Mouse (Mus musculus) G1E (cell line): ENCODE results near the gene Abcf3. TPM values are rescaled to one million over a fixed set of nuclear protein-coding genes. Genes with fewer than 3 reads are reported as not detected.

Source experiments
- ATAC-seq: 2 replicates; pipeline ENCODE4 v1.8.0; 2016; ENCODE audit warnings: mild to moderate bottlenecking; ENCODE audit not compliant: insufficient number of reproducible peaks, poor library complexity, low FRiP score, severe bottlenecking; ENCODE audit errors: extremely low read depth
- DNase-seq: peaks from one replicate; pipeline ENCODE4 v3.0.0; 2012; ENCODE audit warnings: low spot score
- H3K27me3 ChIP-seq: 2 replicates; pipeline ENCODE4 v1.6.1; 2012; ENCODE audit warnings: mild to moderate bottlenecking, low read length, inconsistent platforms; ENCODE audit not compliant: insufficient read depth
- H3K36me3 ChIP-seq: replicated peaks from 2 replicates; pipeline ENCODE3; 2012; ENCODE audit warnings: mild to moderate bottlenecking, inconsistent platforms
- H3K4me1 ChIP-seq: 2 replicates; pipeline ENCODE4 v1.6.1; 2012; ENCODE audit warnings: low read depth, low read length, inconsistent platforms, mixed read lengths; ENCODE audit not compliant: insufficient read depth
- H3K4me3 ChIP-seq: 2 replicates; pipeline ENCODE4 v1.5.1; 2012; ENCODE audit warnings: low read depth, mild to moderate bottlenecking, inconsistent platforms, low read length, moderate library complexity, mixed read lengths
- H3K9me3 ChIP-seq: replicated peaks from 2 replicates; pipeline ENCODE4 v1.6.1; 2012; ENCODE audit warnings: inconsistent platforms
- CTCF ChIP-seq: IDR thresholded peaks from 2 replicates; pipeline ENCODE4 v1.5.1; 2012; ENCODE audit warnings: low read depth, low read length, inconsistent platforms, mixed read lengths
- GATA1 ChIP-seq: IDR thresholded peaks from 2 replicates; pipeline ENCODE4 v1.6.1; 2012; ENCODE audit warnings: borderline replicate concordance, low read length, inconsistent platforms, mixed read lengths
- GATA2 ChIP-seq: IDR thresholded peaks from 2 replicates; pipeline ENCODE4 v1.6.1; 2012; ENCODE audit warnings: low read depth, low read length, inconsistent platforms, borderline replicate concordance
- POLR2AphosphoS5 ChIP-seq: IDR thresholded peaks from 2 replicates; pipeline ENCODE4 v1.6.1; 2012; ENCODE audit warnings: low read depth, low read length, inconsistent platforms; ENCODE audit not compliant: insufficient replicate concordance
- TAL1 ChIP-seq: conservative IDR thresholded peaks from 2 replicates; pipeline ENCODE4 v1.6.1; 2012; ENCODE audit warnings: low read depth, low read length, inconsistent platforms, mixed read lengths
- polyA plus RNA-seq: library from polyadenylated mRNA; stranded (reverse); fragments of >175 nt; gene quantifications from 2 replicates; pipeline ENCODE4 v1.2.3, GENCODE M21; 2012
- total RNA-seq, 2 experiments: library from RNA; stranded (forward) in 1 of 2; stranded (reverse) in 1 of 2; fragments of 200-1000 nt in 1 of 2; fragments of >200 nt in 1 of 2; fragmentation: Nextera tagmentation in 1 of 2; gene quantifications; 2 replicates each; pipeline ENCODE4 v1.2.3; 2014 to 2017

The Abcf3 gene
- total and polyA plus RNA-seq, 3 experiments = 21.1 to 70.1 (median 35.1) TPM

GRCm38 (mm10) chr16:20534617-20535295, 13.6 kb upstream of the Abcf3 start:
- Histone ChIP-seq H3K4me3 (peak overlapping the region; percentile 83; the same call in 1 of the 2 replicates), H3K36me3 (peaks cover 66% of the 10 kb centered on the region)
- no peak for DNase-seq

GRCm38 (mm10) chr16:20535296-20536080, 12.9 kb upstream of the Abcf3 start, which contains the start of gene Ap2m1:
Gene Ap2m1 (plus strand): TSS chr16:20535478.
- peak; percentile 74 for DNase-seq

More at GRCm38 (mm10) chr16:20534617-20535295, 13.6 kb upstream of the Abcf3 start:
- no peak for TF ChIP-seq TAL1
- TF ChIP-seq GATA2 = no peak
- no peak for TF ChIP-seq CTCF
- no peak for TF ChIP-seq POLR2AphosphoS5
- no peak for ATAC-seq
- Histone ChIP-seq H3K27me3 (no peaks in the 10 kb centered on the region), H3K9me3 (no peaks in the 10 kb centered on the region), H3K4me1 (peaks cover 35% of the 10 kb centered on the region)

GRCm38 (mm10) chr16:20536081-20536665, 12.2 kb upstream of the Abcf3 start:
- TF ChIP-seq POLR2AphosphoS5 (no peak), GATA1 (no peak), GATA2 (no peak), CTCF (no peak), TAL1 (no peak)
- H3K9me3 ChIP-seq = no peaks in the 10 kb centered on the region
- ATAC-seq (no peak), DNase-seq (no peak)
- peak overlapping the region; percentile 83 for H3K4me3 ChIP-seq
- H3K4me1 ChIP-seq = peaks cover 47% of the 10 kb centered on the region
- H3K36me3 ChIP-seq = peaks cover 66% of the 10 kb centered on the region
- no peaks in the 10 kb centered on the region for H3K27me3 ChIP-seq

More at GRCm38 (mm10) chr16:20535296-20536080, 12.9 kb upstream of the Abcf3 start, which contains the start of gene Ap2m1:
- Histone ChIP-seq H3K9me3 (no peaks in the 10 kb centered on the region), H3K4me1 (peaks cover 42% of the 10 kb centered on the region), H3K4me3 (peak within 1 kb of the TSS; percentile 83), H3K27me3 (no peaks in the 10 kb centered on the region), H3K36me3 (peaks cover 66% of the 10 kb centered on the region)
- no peak for TF ChIP-seq TAL1
- TF ChIP-seq POLR2AphosphoS5 = no peak
- no peak for TF ChIP-seq GATA1
- TF ChIP-seq GATA2 = no peak
- TF ChIP-seq CTCF = no peak
- peak; percentile 96 for ATAC-seq

GRCm38 (mm10) chr16:20537071-20537471, 11.3 kb upstream of the Abcf3 start:
- Histone ChIP-seq H3K27me3 (no peaks in the 10 kb centered on the region), H3K36me3 (peaks cover 66% of the 10 kb centered on the region), H3K9me3 (no peaks in the 10 kb centered on the region), H3K4me3 (peak overlapping the region; percentile 83), H3K4me1 (peaks cover 48% of the 10 kb centered on the region)
- no peak for DNase-seq
- TF ChIP-seq GATA2 (no peak), GATA1 (no peak), TAL1 (no peak), POLR2AphosphoS5 (no peak), CTCF (no peak)
- ATAC-seq = no peak

GRCm38 (mm10) chr16:20537601-20538320, 10.6 kb upstream of the Abcf3 start:
- Histone ChIP-seq H3K27me3 (no peaks in the 10 kb centered on the region), H3K4me1 (peaks cover 50% of the 10 kb centered on the region), H3K4me3 (peak overlapping the region; percentile 83; the same call in 1 of the 2 replicates), H3K36me3 (peaks cover 68% of the 10 kb centered on the region), H3K9me3 (no peaks in the 10 kb centered on the region)
- TF ChIP-seq POLR2AphosphoS5 (no peak), CTCF (no peak), TAL1 (no peak), GATA1 (no peak), GATA2 (no peak)
- ATAC-seq (no peak), DNase-seq (no peak)
